Mouse (Mus musculus) limb, embryonic 10.5 days (tissue): ENCODE measurements around the gene Eps8l3. TPM values are rescaled to one million over a fixed set of nuclear protein-coding genes. Genes with fewer than 3 reads are reported as not detected.

Experiments
- DNase-seq: peaks from one replicate; pipeline ENCODE4 v3.0.0-alpha.2; 2017; ENCODE audit warnings: low spot score
- H3K27ac ChIP-seq: fragments of 300-500 bp; sonication (generic); 2 replicates; pipeline ENCODE4 v1.5.1; 2016; ENCODE audit warnings: mild to moderate bottlenecking
- H3K27me3 ChIP-seq: fragments of 300-500 bp; sonication (generic); 2 replicates; pipeline ENCODE4 v1.6.1; 2016; ENCODE audit warnings: low read depth, mild to moderate bottlenecking; ENCODE audit not compliant: poor library complexity, severe bottlenecking
- H3K36me3 ChIP-seq: fragments of 300-500 bp; sonication (generic); 2 replicates; pipeline ENCODE4 v1.6.1; 2016; ENCODE audit warnings: mild to moderate bottlenecking, moderate library complexity
- H3K4me1 ChIP-seq: fragments of 300-500 bp; sonication (generic); 2 replicates; pipeline ENCODE4 v1.6.1; 2016
- H3K4me3 ChIP-seq: fragments of 300-500 bp; sonication (generic); 2 replicates; pipeline ENCODE4 v1.5.1; 2016; ENCODE audit warnings: mild to moderate bottlenecking, moderate library complexity
- H3K9me3 ChIP-seq: fragments of 300-500 bp; sonication (generic); replicated peaks from 2 replicates; pipeline ENCODE4 v1.6.1; 2016; ENCODE audit warnings: mild to moderate bottlenecking
- WGBS: fragments of 180-500 bp; shearing (Covaris S2); methylation state at CpG from one replicate; pipeline ENCODE4 v1.1.7; 2016; 5-methylcytosine and 5-hydroxymethylcytosine counted together
- polyA plus RNA-seq: library from polyadenylated mRNA; unstranded; fragments of >200 nt; fragmentation: Nextera tagmentation; extraction: Ambion mirVana; gene quantifications from 2 replicates; pipeline ENCODE4 v1.2.1, GENCODE M21; 2016

Eps8l3 gene
- polyA plus RNA-seq, 1 experiment from 2014 or later, result not detected

DNA sequence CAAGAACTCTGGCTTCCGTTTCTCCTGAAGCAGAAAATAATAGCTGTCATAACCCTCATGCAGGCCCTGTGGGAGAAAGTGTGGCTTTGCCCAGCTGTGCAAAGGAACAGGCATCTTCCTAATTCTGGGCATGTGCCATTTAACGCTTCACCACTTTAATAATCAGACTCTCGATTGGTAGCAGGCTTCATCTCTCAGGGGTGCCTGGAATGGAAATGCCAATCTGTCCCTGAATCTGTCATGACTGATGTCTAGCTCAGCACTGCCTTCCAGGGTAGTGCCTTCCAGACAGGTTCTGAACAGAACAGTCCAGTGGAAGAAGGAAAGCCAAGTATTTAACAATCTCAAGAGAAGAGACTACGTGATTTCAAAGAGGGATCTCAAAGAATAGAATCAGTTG, 64.2 kb downstream of the Eps8l3 start:
- H3K27me3 ChIP-seq, result no peaks in the 10 kb centered on the region
- H3K4me3 ChIP-seq, result no peak overlapping the region
- no peaks in the 10 kb centered on the region for H3K9me3 ChIP-seq

More for the DNA sequence above, 64.2 kb downstream of the Eps8l3 start:
- Histone ChIP-seq H3K36me3 (no peaks in the 10 kb centered on the region), H3K4me1 (peaks cover 16% of the 10 kb centered on the region), H3K27ac (no peak overlapping the region)
- 91% methylated on average over 4 of the region's 4 CpGs for WGBS
- no peak for DNase-seq

Other genes starting within 250 kb of the Eps8l3 start
- gene Gm10961, start 245.9 kb upstream of the Eps8l3 start, polyA plus RNA-seq, result not detected in 2 replicates
- gene Strip1, start 245.5 kb upstream of the Eps8l3 start, polyA plus RNA-seq, result 66.4 and 78.1 TPM in 2 replicates
- 83.4 and 98.2 TPM in 2 replicates for gene Ahcyl1, start 180.7 kb upstream of the Eps8l3 start, polyA plus RNA-seq
- gene Csf1, start 116.8 kb upstream of the Eps8l3 start, polyA plus RNA-seq, result 3.4 and 4.6 TPM in 2 replicates
- gene Gstm5, start 18.6 kb downstream of the Eps8l3 start, polyA plus RNA-seq, result 198 and 203 TPM in 2 replicates
- 12.2 and 26.0 TPM in 2 replicates for gene Gstm7, start 54.6 kb downstream of the Eps8l3 start, polyA plus RNA-seq
- 1.8 and 3.6 TPM in 2 replicates for gene Gstm6, start 66.5 kb downstream of the Eps8l3 start, polyA plus RNA-seq
- not detected in 2 replicates for gene Gstm3, start 92.1 kb downstream of the Eps8l3 start, polyA plus RNA-seq
- gene Gstm2, start 109.2 kb downstream of the Eps8l3 start, polyA plus RNA-seq, result 19.1 and 26.1 TPM in 2 replicates
- gene Gstm1, start 140.7 kb downstream of the Eps8l3 start, polyA plus RNA-seq, result 27.5 and 27.8 TPM in 2 replicates
- gene Gstm4, start 167.7 kb downstream of the Eps8l3 start, polyA plus RNA-seq, result 11.6 and 15.1 TPM in 2 replicates
- gene Ampd2, start 209.4 kb downstream of the Eps8l3 start, polyA plus RNA-seq, result 68.8 and 69.7 TPM in 2 replicates
- gene Gnat2, start 215.6 kb downstream of the Eps8l3 start, polyA plus RNA-seq, result 1.6 and 2.4 TPM in 2 replicates